ENCODE assay signal across 18 mouse cellular contexts in genomic region chr12:52379960-52380359, GRCm38 (mm10).
DNase-seq lines count a peak whose midpoint lies in the region; ATAC-seq and TF ChIP-seq lines count a peak whose summit lies in the region.
"Had no signal": no experiment of that assay in that cellular context is flagged by ENCODE, and none has a peak within 500 bp of the region (broad histone marks: within the 10 kb centered on the region; RNA-seq: fewer than 3 reads in every experiment).

No protein-coding gene starts in this region.

- no peaks in the 10 kb centered on the region for H3K36me3 ChIP-seq in midbrain, embryonic 10.5 days
- H3K36me3 ChIP-seq in midbrain, embryonic 15.5 days (replicated peaks): no peaks in the 10 kb centered on the region
- H3K36me3 ChIP-seq in neural tube, embryonic 13.5 days: no peaks in the 10 kb centered on the region
- H3K36me3 ChIP-seq: heart, embryonic 13.5 days; intestine, embryonic 15.5 days; kidney, embryonic 15.5 days had no signal

- no peak overlapping the region for H3K4me2 ChIP-seq in midbrain, embryonic 15.5 days
- H3K4me2 ChIP-seq in neural tube, embryonic 13.5 days: no peak overlapping the region
- H3K4me2 ChIP-seq: heart, embryonic 13.5 days; intestine, embryonic 15.5 days; kidney, embryonic 15.5 days had no signal

- peaks cover 28% of the 10 kb centered on the region for H3K4me1 ChIP-seq in midbrain, embryonic 10.5 days
- peaks cover 16% of the 10 kb centered on the region for H3K4me1 ChIP-seq in midbrain, embryonic 15.5 days
- H3K4me1 ChIP-seq in neural tube, embryonic 13.5 days (replicated peaks): peaks cover 47% of the 10 kb centered on the region

- TF ChIP-seq POLR2A in brain, embryonic 14.5 days (IDR thresholded peaks at IDR 0.05; ENCODE audit: borderline replicate concordance, extremely low read depth, insufficient read depth, insufficient read length, poor library complexity, severe bottlenecking): no peak

- WGBS in midbrain, embryonic 10.5 days: 80% methylated on average over 5 of the region's 5 CpGs
- 52% methylated on average over 5 of the region's 5 CpGs for WGBS in midbrain, embryonic 15.5 days
- 16% methylated on average over 5 of the region's 5 CpGs for WGBS in neural tube, embryonic 13.5 days

- ATAC-seq in midbrain, embryonic 15.5 days (replicated peaks): no peak
- ATAC-seq in neural tube, embryonic 13.5 days (ENCODE audit: low read depth): peak; percentile 68
- ATAC-seq: intestine, embryonic 15.5 days had no signal

- H3K9me3 ChIP-seq in midbrain, embryonic 10.5 days (replicated peaks): no peaks in the 10 kb centered on the region
- H3K9me3 ChIP-seq in midbrain, embryonic 15.5 days: no peaks in the 10 kb centered on the region
- H3K9me3 ChIP-seq in neural tube, embryonic 13.5 days: no peaks in the 10 kb centered on the region
- H3K9me3 ChIP-seq: heart, embryonic 13.5 days; intestine, embryonic 15.5 days; kidney, embryonic 15.5 days had no signal

- 0 out of 2 replicates have a peak, but pooled peaks cover 5% of the 10 kb centered on the region for H3K27me3 ChIP-seq in midbrain, embryonic 10.5 days (ENCODE audit: low read depth, poor library complexity, severe bottlenecking)
- no peaks in the 10 kb centered on the region for H3K27me3 ChIP-seq in midbrain, embryonic 15.5 days (replicated peaks)
- H3K27me3 ChIP-seq in neural tube, embryonic 13.5 days: no peaks in the 10 kb centered on the region
- H3K27me3 ChIP-seq: heart, embryonic 13.5 days; intestine, embryonic 15.5 days; kidney, embryonic 15.5 days had no signal

- no peak overlapping the region for H3K9ac ChIP-seq in midbrain, embryonic 15.5 days
- no peak overlapping the region for H3K9ac ChIP-seq in neural tube, embryonic 13.5 days
- H3K9ac ChIP-seq: heart, embryonic 13.5 days; intestine, embryonic 15.5 days; kidney, embryonic 15.5 days had no signal

- peak overlapping the region; percentile 25; the same call in 1 of the 2 replicates for H3K27ac ChIP-seq in midbrain, embryonic 10.5 days (replicated peaks)
- no peak overlapping the region for H3K27ac ChIP-seq in midbrain, embryonic 15.5 days
- peak overlapping the region; percentile 61 for H3K27ac ChIP-seq in neural tube, embryonic 13.5 days (replicated peaks)
- H3K27ac ChIP-seq: heart, embryonic 13.5 days; intestine, embryonic 15.5 days; kidney, embryonic 15.5 days had no signal

- peak; percentile 33 for DNase-seq in embryo, embryonic 10 days (ENCODE audit: low spot score)
- DNase-seq in embryo, embryonic 11 days: no peak
- DNase-seq in midbrain, embryonic 10.5 days (ENCODE audit: low spot score): no peak
- peak; percentile 45 for DNase-seq in brain, embryonic 14.5 days (ENCODE audit: low read depth)
- no peak for DNase-seq in thymus, postnatal 4 days
- DNase-seq in ovary, postnatal 36 days (ENCODE audit: low spot score): no peak
- DNase-seq: adrenal gland, postnatal 25 days; cerebellum, adult 8-10 months; heart, postnatal 36 days; layer of hippocampus, postnatal 36 days; liver; lung, adult 18-20 months; right cerebral cortex, postnatal 14 days had no signal

- no peak overlapping the region for H3K4me3 ChIP-seq in midbrain, embryonic 10.5 days
- H3K4me3 ChIP-seq in midbrain, embryonic 15.5 days: no peak overlapping the region
- H3K4me3 ChIP-seq in neural tube, embryonic 13.5 days: no peak overlapping the region
- H3K4me3 ChIP-seq: heart, embryonic 13.5 days; intestine, embryonic 15.5 days; kidney, embryonic 15.5 days had no signal

- TF ChIP-seq CTCF in brain, embryonic 14.5 days (IDR thresholded peaks at IDR 0.05; ENCODE audit: borderline replicate concordance, extremely low read depth, insufficient read depth, insufficient read length): no peak

Comparison
In these comparisons a context has a peak if more than half of its experiments do, and no peak if none do; other contexts are left out.
1. DNase-seq: peak in embryo, embryonic 10 days (single experiment) and brain, embryonic 14.5 days (single experiment); none in embryo, embryonic 11 days (single experiment), midbrain, embryonic 10.5 days (single experiment), thymus, postnatal 4 days (single experiment) and ovary, postnatal 36 days (single experiment).